Mouse (Mus musculus) stomach, postnatal 0 days (tissue): ENCODE results near the gene Kcnh4.

Experiments used
- CTCF ChIP-seq: IDR thresholded peaks from 2 replicates; pipeline ENCODE4 v1.5.1; 2016; ENCODE audit warnings: antibody characterized with exemption, low read depth, mild to moderate bottlenecking, moderate library complexity
- EP300 ChIP-seq: optimal IDR thresholded peaks from 2 replicates; pipeline ENCODE3; 2016; ENCODE audit warnings: antibody characterized with exemption

DNA sequence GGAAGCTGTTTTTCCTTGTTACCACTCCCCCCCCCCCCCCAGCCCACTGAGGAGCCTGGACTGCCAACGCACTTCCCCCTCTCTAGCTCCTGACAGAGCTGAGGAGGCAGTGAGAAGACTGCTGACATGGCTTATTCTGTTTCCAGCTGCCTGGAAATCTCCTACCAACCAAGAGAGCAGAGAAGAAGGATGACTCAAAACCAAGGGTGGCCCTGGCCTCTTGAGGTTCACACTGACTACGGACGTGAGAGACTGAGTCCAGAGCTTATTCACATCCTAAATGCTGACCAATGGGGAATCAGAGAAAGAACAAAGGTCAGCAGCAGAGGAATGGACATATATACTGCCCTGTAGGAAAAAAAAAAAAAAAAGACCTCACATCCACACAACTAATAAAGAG lies 40.4 kb downstream of the Kcnh4 start:
- TF ChIP-seq CTCF (no peak), EP300 (no peak)
